Mouse (Mus musculus): ENCODE measurements at regions not wholly inside any gene's neighbourhood (a gene's known extent, or its start where the extent isn't known, plus 50 kb on each side); places are given as distances from the start of the nearest gene placed in this dataset.
A peak's percentile ranks its signal among the peaks of the same experiment; 100 is the strongest.

GRCm38 (mm10) chr2:98538690-98539089 is 123.3 kb upstream of the Gm10801 start:
- ATAC-seq (ENCODE audit: low TSS enrichment): peak; percentile 41; the same call in 1 of the 2 replicates

- ATAC-seq (ENCODE audit: low TSS enrichment): no peak
These were observed 96.2 kb upstream of the Gm10801 start for GRCm38 (mm10) chr2:98565871-98566270.

Measured in frontal cortex, adult (tissue).